Mouse (Mus musculus) embryo, embryonic 11.5 days (tissue): Measurements from ENCODE around the gene C6.

Experiments used
- DNase-seq: peaks from one replicate; pipeline ENCODE4 v3.0.0-alpha.2; 2012; ENCODE audit warnings: low read depth, low spot score

The C6 gene

GRCm38 (mm10) chr15:4726830-4727310 is at the start of gene C6:
C6 (plus strand) TSS chr15:4727175.
- no peak for DNase-seq

DNA sequence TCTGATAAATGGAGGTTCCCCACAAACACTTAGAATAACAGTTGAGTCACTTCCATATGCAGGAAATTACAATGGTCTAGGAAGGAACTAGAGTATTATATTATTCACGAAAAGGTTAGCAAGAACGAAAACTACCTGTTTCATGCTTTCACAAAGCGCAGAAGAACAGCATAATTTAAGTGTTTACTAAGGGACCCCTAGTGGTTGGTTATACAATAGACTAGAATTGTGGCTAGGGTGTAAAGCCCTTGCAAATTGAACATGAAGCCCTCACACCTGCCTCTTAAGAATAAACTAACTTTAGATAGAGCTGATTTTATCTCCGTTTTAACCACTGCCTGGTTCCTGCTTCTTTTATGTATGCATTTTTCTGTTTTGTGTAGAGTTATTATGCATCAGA is 29.4 kb upstream of the C6 start:
- no peak for DNase-seq

DNA sequence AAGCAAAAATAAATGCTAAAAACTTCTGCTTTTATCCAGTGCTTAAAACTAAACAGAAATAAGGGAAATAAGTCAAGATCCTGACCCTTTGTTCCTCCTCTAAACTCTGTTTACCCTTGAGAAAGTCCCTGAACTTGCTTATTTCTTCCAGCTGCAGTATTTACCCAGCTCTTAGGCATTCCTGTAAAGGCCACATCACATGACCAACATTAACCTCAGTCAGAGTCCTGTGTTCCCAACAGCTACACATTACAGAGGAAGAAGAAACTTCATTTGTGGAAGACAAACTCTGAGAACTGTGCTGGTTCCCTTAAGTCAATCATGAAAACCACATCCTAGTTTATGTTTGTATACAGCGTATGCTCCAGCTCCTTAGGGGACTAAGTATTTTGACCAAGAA is 7.2 kb downstream of the C6 start:
- no peak for DNase-seq

DNA sequence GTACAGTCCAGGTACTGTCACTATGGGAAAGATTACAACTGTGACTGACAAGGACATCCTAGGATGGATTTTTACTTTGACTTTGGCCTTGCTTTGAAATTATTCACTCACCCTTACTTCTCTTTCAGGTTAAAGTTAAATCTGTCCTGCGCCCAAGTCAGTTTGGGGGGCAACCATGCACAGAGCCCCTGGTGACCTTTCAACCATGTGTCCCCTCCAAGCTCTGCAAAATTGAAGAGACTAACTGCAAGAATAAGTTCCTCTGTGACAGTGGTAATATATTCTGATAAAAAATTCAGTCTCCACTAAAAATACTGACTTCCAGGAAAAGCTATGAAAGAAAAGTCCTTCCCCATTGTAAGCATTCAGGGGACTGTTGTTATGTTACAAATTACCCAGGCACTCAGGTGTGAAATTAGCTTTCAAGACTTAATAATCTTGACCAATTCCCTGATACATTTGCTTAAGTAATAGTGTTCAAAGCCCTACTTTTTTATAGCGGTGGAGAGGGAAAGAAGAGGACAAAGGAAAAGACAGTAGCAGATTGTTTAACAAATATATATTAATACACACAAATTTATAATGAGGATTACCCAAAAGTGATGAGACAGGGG is 8.1 kb downstream of the C6 start:
- no peak for DNase-seq

DNA sequence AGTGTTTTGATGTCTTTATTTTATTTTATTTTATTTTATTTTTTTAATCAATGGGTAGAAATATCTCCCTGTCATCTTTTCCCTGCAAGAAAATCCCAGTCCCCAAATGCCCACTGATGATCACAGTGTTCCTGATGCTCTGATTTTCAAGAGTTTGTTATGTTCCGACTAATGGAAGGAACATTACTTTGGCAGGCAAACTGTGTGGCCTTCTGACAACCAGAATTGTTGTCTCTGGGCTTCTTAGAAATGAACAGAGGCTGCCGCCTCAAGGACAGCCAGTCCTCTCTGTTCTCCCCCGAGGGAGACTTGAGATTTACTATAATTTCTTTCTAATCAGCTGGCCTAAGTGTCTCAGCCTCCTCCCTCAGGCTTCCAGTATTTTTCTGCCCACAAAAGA is 20.7 kb downstream of the C6 start:
- DNase-seq, result no peak

GRCm38 (mm10) chr15:4790378-4790777 is 63.4 kb downstream of the C6 start:
- no peak for DNase-seq

GRCm38 (mm10) chr15:4796861-4797260 is 69.9 kb downstream of the C6 start:
- DNase-seq, result no peak

GRCm38 (mm10) chr15:4804256-4804655 is 77.3 kb downstream of the C6 start:
- no peak for DNase-seq

GRCm38 (mm10) chr15:4808131-4808530 is 81.2 kb downstream of the C6 start:
- no peak for DNase-seq

GRCm38 (mm10) chr15:4814976-4815375 is 88.0 kb downstream of the C6 start:
- no peak for DNase-seq

GRCm38 (mm10) chr15:4815711-4816110 is 88.7 kb downstream of the C6 start:
- DNase-seq, result no peak

GRCm38 (mm10) chr15:4816752-4817493 is 89.9 kb downstream of the C6 start:
- no peak for DNase-seq

DNA sequence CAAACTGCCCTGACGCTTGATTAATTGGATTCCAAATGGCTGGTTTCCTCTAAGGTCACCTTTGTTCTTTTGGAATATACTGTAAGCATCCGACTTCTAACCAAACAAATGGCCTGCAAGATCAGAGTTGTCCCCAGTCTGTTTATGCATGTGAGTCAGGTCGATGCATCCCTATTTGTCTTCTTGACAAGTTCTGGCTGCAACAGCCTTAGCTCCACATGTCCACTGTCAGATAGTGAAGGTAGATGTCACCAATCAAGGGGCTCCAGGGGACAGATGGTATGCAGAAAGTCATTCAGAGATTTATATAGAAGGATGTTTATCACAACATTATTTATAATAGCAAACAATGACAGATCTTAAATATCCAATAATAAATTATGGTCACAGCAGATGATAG is 91.5 kb downstream of the C6 start:
- no peak for DNase-seq

DNA sequence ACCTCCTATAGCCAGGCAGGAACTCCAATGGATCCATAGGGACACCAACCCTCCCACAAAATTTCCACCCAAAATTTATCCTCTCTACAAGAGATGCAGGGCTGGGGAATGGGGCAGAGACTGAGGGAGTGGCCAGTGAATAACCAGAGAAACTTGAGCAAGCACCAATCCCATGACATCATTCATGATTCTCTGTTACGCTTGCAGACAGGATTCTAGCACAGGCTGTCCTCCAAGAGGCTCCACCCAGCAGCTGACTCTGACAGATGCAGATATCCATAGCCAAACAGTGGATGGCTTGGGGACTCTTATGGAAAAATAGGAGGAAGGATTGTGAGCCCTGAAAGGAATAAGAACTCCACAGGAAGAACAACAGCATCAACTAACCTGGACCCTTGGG is 94.2 kb downstream of the C6 start:
- no peak for DNase-seq

GRCm38 (mm10) chr15:4821824-4822223 is 94.8 kb downstream of the C6 start:
- no peak for DNase-seq

- DNase-seq, result no peak
Observed at GRCm38 (mm10) chr15:4827736-4828135, 100.8 kb downstream of the C6 start.

GRCm38 (mm10) chr15:4836354-4836753 is 109.4 kb downstream of the C6 start:
- DNase-seq, result no peak

DNA sequence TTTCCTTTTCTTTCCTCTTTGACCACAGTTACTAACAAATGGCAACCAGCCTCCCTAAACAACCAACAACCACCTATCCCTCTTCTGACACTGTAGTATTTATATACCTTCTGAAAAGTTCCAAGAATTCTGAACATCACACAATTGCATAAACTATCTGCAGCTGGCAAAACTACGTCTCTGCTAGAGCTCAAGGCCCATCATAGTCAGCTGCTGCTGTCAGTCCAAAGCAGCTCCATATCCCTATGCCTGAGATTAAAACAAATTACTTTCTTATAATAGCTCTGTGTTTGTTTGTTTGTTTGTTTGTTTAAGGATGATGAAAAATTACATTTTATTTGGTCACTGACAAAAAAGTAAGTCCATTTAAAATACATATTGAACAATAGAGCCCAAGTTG is 123.0 kb downstream of the C6 start:
- DNase-seq, result no peak
